Mouse (Mus musculus) lung, embryonic 14.5 days (tissue): ENCODE measurements at regions not wholly inside any gene's neighbourhood (a gene's known extent, or its start where the extent isn't known, plus 50 kb on each side); places are given as distances from the start of the nearest gene placed in this dataset.
A peak's percentile ranks its signal among the peaks of the same experiment; 100 is the strongest.

Experiments
- ATAC-seq: fragments of 200-750 bp; cut with Nextera tagmentation; 2 replicates; pipeline ENCODE4 v1.8.0; 2017; ENCODE audit warnings: mild to moderate bottlenecking, moderate TSS enrichment, moderate library complexity; ENCODE audit not compliant: insufficient read depth
- DNase-seq: peaks from one replicate; pipeline ENCODE4 v3.0.0-alpha.2; 2015
- H3K27ac ChIP-seq: fragments of 300-500 bp; sonication (generic); 2 replicates; pipeline ENCODE4 v1.5.1; 2014; ENCODE audit warnings: low read depth, mild to moderate bottlenecking, moderate library complexity
- H3K27me3 ChIP-seq: fragments of 300-500 bp; sonication (generic); 2 replicates; pipeline ENCODE4 v1.6.1; 2014; ENCODE audit warnings: low read length, control low read depth; ENCODE audit not compliant: insufficient read depth
- H3K36me3 ChIP-seq: fragments of 300-500 bp; sonication (generic); 2 replicates; pipeline ENCODE4 v1.6.1; 2014; ENCODE audit warnings: control low read depth; ENCODE audit not compliant: insufficient read depth
- H3K4me1 ChIP-seq: fragments of 300-500 bp; sonication (generic); 2 replicates; pipeline ENCODE4 v1.6.1; 2014; ENCODE audit warnings: antibody characterized with exemption, control low read depth; ENCODE audit not compliant: insufficient read depth
- H3K4me2 ChIP-seq: fragments of 300-500 bp; sonication (generic); 2 replicates; pipeline ENCODE4 v1.6.1; 2014; ENCODE audit warnings: mild to moderate bottlenecking
- H3K4me3 ChIP-seq: fragments of 300-500 bp; sonication (generic); 2 replicates; pipeline ENCODE4 v1.5.1; 2014; ENCODE audit warnings: low read depth, low read length
- H3K9ac ChIP-seq: fragments of 300-500 bp; sonication (generic); 2 replicates; pipeline ENCODE4 v1.6.1; 2014
- H3K9me3 ChIP-seq: fragments of 300-500 bp; sonication (generic); 2 replicates; pipeline ENCODE4 v1.6.1; 2016; ENCODE audit warnings: low read depth, low read length, control low read depth
- CTCF ChIP-seq: IDR thresholded peaks from 2 replicates; pipeline ENCODE4 v1.5.1; 2016; ENCODE audit warnings: antibody characterized with exemption, low read depth
- WGBS: fragments of 180-500 bp; shearing (Covaris S2); extraction: QIAGEN DNeasy Blood & Tissue Kit; methylation state at CpG from one replicate; pipeline ENCODE4 v1.1.7; 2014; 5-methylcytosine and 5-hydroxymethylcytosine counted together

DNA sequence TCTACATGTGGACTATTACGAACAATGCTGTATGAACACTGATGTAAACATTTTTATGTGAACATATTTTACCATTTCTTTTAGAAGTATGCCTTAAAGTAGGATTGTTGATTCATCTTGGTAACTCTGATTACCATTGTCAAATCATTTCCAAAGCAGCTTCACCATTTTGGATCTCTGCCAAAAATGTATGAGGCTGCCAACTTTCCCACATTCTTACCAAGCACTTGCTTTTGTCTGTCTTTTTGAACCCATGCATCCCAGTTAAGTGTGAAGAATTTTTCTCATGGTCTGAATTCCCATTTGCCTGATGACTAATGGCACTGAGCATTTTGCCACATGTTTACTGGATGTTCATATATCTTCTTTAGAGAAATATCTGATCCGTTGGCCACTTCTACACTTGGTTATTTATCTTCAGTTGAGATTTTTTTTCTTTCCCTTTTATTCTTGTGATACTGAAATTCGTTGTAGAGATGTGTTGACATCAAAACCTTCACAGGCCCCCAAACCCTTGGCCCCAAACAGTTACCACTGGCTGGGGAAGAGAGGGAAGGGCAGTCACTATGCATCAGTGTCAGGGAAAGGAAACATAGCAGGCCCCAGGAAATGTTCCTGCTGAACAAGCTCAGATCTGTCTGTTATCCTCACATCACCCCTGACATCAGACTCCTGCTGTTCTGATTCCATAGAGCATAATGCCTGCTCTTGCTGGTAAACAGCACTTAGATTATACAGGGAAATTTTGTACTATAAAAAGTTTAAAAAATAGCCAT lies 464.2 kb upstream of the Rps6ka3 start:
- 43% methylated on average over 3 of the region's 3 CpGs for WGBS
- DNase-seq (peak; percentile 70), ATAC-seq (peak; percentile 78; the same call in 1 of the 2 replicates)
- Histone ChIP-seq H3K4me1 (no peaks in the 10 kb centered on the region), H3K36me3 (no peaks in the 10 kb centered on the region), H3K9ac (no peak overlapping the region), H3K4me2 (no peak overlapping the region), H3K9me3 (no peaks in the 10 kb centered on the region), H3K27me3 (no peaks in the 10 kb centered on the region), H3K27ac (no peak overlapping the region), H3K4me3 (no peak overlapping the region)
- no peak for TF ChIP-seq CTCF
